Mouse (Mus musculus) hindbrain, embryonic 13.5 days (tissue): ENCODE results near the gene Cnnm4. TPM values are rescaled to one million over a fixed set of nuclear protein-coding genes. Genes with fewer than 3 reads are reported as not detected.
A peak's percentile ranks its signal among the peaks of the same experiment; 100 is the strongest.

Experiments used
- ATAC-seq: fragments of 200-750 bp; cut with Nextera tagmentation; 2 replicates; pipeline ENCODE4 v1.8.0; 2017; ENCODE audit warnings: moderate TSS enrichment; ENCODE audit not compliant: low FRiP score
- H3K27ac ChIP-seq: fragments of 300-500 bp; sonication (generic); 2 replicates; pipeline ENCODE4 v1.5.1; 2015; ENCODE audit warnings: inconsistent platforms, mild to moderate bottlenecking, moderate library complexity
- H3K27me3 ChIP-seq: fragments of 300-500 bp; sonication (generic); 2 replicates; pipeline ENCODE4 v1.6.1; 2015; ENCODE audit warnings: mild to moderate bottlenecking, inconsistent platforms
- H3K36me3 ChIP-seq: fragments of 300-500 bp; sonication (generic); 2 replicates; pipeline ENCODE4 v1.6.1; 2015; ENCODE audit warnings: mild to moderate bottlenecking, inconsistent platforms
- H3K4me1 ChIP-seq: fragments of 300-500 bp; sonication (generic); replicated peaks from 2 replicates; pipeline ENCODE4 v1.6.1; 2015; ENCODE audit warnings: inconsistent platforms
- H3K4me2 ChIP-seq: fragments of 300-500 bp; sonication (generic); 2 replicates; pipeline ENCODE4 v1.6.1; 2015; ENCODE audit warnings: inconsistent platforms, mild to moderate bottlenecking, moderate library complexity
- H3K4me3 ChIP-seq: fragments of 300-500 bp; sonication (generic); 2 replicates; pipeline ENCODE4 v1.5.1; 2015; ENCODE audit warnings: mild to moderate bottlenecking, inconsistent platforms
- H3K9ac ChIP-seq: fragments of 300-500 bp; sonication (generic); 2 replicates; pipeline ENCODE4 v1.6.1; 2015; ENCODE audit warnings: mild to moderate bottlenecking, inconsistent platforms
- H3K9me3 ChIP-seq: fragments of 300-500 bp; sonication (generic); 2 replicates; pipeline ENCODE4 v1.6.1; 2016; ENCODE audit warnings: inconsistent platforms
- WGBS: fragments of 180-500 bp; shearing (Covaris S2); methylation state at CpG from one replicate; pipeline ENCODE4 v1.1.7; 2015; 5-methylcytosine and 5-hydroxymethylcytosine counted together
- microRNA-seq: library from miRNA; unstranded; fragments of <30 nt; microRNA quantifications from one replicate; pipeline ENCODE4, GENCODE M21; 2016
- polyA plus RNA-seq: library from polyadenylated mRNA; unstranded; fragments of >200 nt; fragmentation: Nextera tagmentation; extraction: Ambion mirVana; gene quantifications from 2 replicates; pipeline ENCODE4 v1.2.1, GENCODE M21; 2015

Gene Cnnm4
- polyA plus RNA-seq, 1 experiment from 2014 or later, result 8.9 TPM

GRCm38 (mm10) chr1:36550075-36550863 is 78.8 kb downstream of the Cnnm4 start:
- no peak overlapping the region for H3K27ac ChIP-seq
- H3K27me3 ChIP-seq, result no peaks in the 10 kb centered on the region
- H3K9ac ChIP-seq, result peak overlapping the region; percentile 51; the same call in 1 of the 2 replicates
- 79% methylated on average over 20 of the region's 20 CpGs for WGBS
- no peak overlapping the region for H3K4me2 ChIP-seq
- H3K36me3 ChIP-seq, result peaks cover 73% of the 10 kb centered on the region
- no peaks in the 10 kb centered on the region for H3K9me3 ChIP-seq
- H3K4me1 ChIP-seq, result peaks cover 71% of the 10 kb centered on the region
- no peak for ATAC-seq
- H3K4me3 ChIP-seq, result no peak overlapping the region

GRCm38 (mm10) chr1:36551904-36552303 is 80.5 kb downstream of the Cnnm4 start:
- Histone ChIP-seq H3K4me2 (no peak overlapping the region), H3K27ac (no peak overlapping the region), H3K27me3 (no peaks in the 10 kb centered on the region), H3K9me3 (no peaks in the 10 kb centered on the region), H3K4me3 (no peak overlapping the region), H3K9ac (0 out of 2 replicates have a peak overlapping the region, but pooled peaks have one; percentile 24), H3K4me1 (peaks cover 64% of the 10 kb centered on the region), H3K36me3 (peaks cover 75% of the 10 kb centered on the region)
- no peak for ATAC-seq
- 90% methylated on average over 17 of the region's 17 CpGs for WGBS

GRCm38 (mm10) chr1:36552506-36552905 is 81.1 kb downstream of the Cnnm4 start:
- Histone ChIP-seq H3K4me3 (no peak overlapping the region), H3K4me1 (peaks cover 62% of the 10 kb centered on the region), H3K9me3 (no peaks in the 10 kb centered on the region), H3K36me3 (peaks cover 75% of the 10 kb centered on the region), H3K4me2 (no peak overlapping the region), H3K9ac (no peak overlapping the region), H3K27ac (no peak overlapping the region), H3K27me3 (no peaks in the 10 kb centered on the region)
- ATAC-seq, result no peak
- 91% methylated on average over 16 of the region's 16 CpGs for WGBS

GRCm38 (mm10) chr1:36554633-36555399 is 83.4 kb downstream of the Cnnm4 start:
- Histone ChIP-seq H3K9me3 (no peaks in the 10 kb centered on the region), H3K27me3 (peaks cover 6% of the 10 kb centered on the region; the same call in 1 of the 2 replicates), H3K36me3 (peaks cover 56% of the 10 kb centered on the region), H3K4me3 (peak overlapping the region; percentile 97), H3K9ac (peak overlapping the region; percentile 100), H3K4me2 (peak overlapping the region; percentile 100), H3K4me1 (peaks cover 52% of the 10 kb centered on the region), H3K27ac (peak overlapping the region; percentile 100)
- no peak for ATAC-seq
- 70% methylated on average over 21 of the region's 21 CpGs for WGBS

- WGBS, result 5% methylated on average over 8 of the region's 8 CpGs
Measured at GRCm38 (mm10) chr1:36555798-36556395, 84.5 kb downstream of the Cnnm4 start.

GRCm38 (mm10) chr1:36556553-36557456 is 85.4 kb downstream of the Cnnm4 start:
- WGBS, result under 1% methylated on average over 49 of the region's 52 CpGs
- Histone ChIP-seq H3K9ac (peak overlapping the region; percentile 100), H3K27ac (peak overlapping the region; percentile 100), H3K27me3 (peaks cover 12% of the 10 kb centered on the region; the same call in 1 of the 2 replicates), H3K4me1 (peaks cover 41% of the 10 kb centered on the region), H3K36me3 (peaks cover 36% of the 10 kb centered on the region), H3K4me3 (peak overlapping the region; percentile 97), H3K4me2 (peak overlapping the region; percentile 100), H3K9me3 (no peaks in the 10 kb centered on the region)
- ATAC-seq, result peak; percentile 78

More at GRCm38 (mm10) chr1:36555798-36556395, 84.5 kb downstream of the Cnnm4 start:
- peak overlapping the region; percentile 97 for H3K4me3 ChIP-seq
- H3K27ac ChIP-seq, result peak overlapping the region; percentile 100
- H3K27me3 ChIP-seq, result peaks cover 8% of the 10 kb centered on the region; the same call in 1 of the 2 replicates
- H3K9ac ChIP-seq, result peak overlapping the region; percentile 100
- peak overlapping the region; percentile 100 for H3K4me2 ChIP-seq
- peaks cover 45% of the 10 kb centered on the region for H3K36me3 ChIP-seq
- no peaks in the 10 kb centered on the region for H3K9me3 ChIP-seq
- H3K4me1 ChIP-seq, result peaks cover 48% of the 10 kb centered on the region
- no peak for ATAC-seq

GRCm38 (mm10) chr1:36557457-36558011 is 86.1 kb downstream of the Cnnm4 start:
- H3K4me1 ChIP-seq, result peaks cover 40% of the 10 kb centered on the region
- WGBS, result under 1% methylated on average over 48 of the region's 48 CpGs

More at GRCm38 (mm10) chr1:36557457-36558011, 86.1 kb downstream of the Cnnm4 start:
- Histone ChIP-seq H3K9ac (peak overlapping the region; percentile 100), H3K9me3 (no peaks in the 10 kb centered on the region), H3K36me3 (peaks cover 29% of the 10 kb centered on the region), H3K4me2 (peak overlapping the region; percentile 100), H3K27me3 (peaks cover 12% of the 10 kb centered on the region; the same call in 1 of the 2 replicates), H3K4me3 (peak overlapping the region; percentile 97), H3K27ac (peak overlapping the region; percentile 100)
- peak; percentile 61 for ATAC-seq

Small RNA genes lying within 50 kb of the gene (microRNA-seq; reads per million reads assigned to microRNA genes)
- not detected for gene Gm47280

Other genes with a start within 250 kb of the Cnnm4 start
- gene Uggt1, start 226.9 kb upstream of the Cnnm4 start, polyA plus RNA-seq, result 44.6 and 45.3 TPM in 2 replicates
- gene Neurl3, start 196.9 kb upstream of the Cnnm4 start, polyA plus RNA-seq, result 1.3 and 1.4 TPM in 2 replicates
- gene Arid5a, start 163.9 kb upstream of the Cnnm4 start, polyA plus RNA-seq, result 3.8 and 4.0 TPM in 2 replicates
- gene Kansl3, start 102.4 kb upstream of the Cnnm4 start, polyA plus RNA-seq, result 35.9 and 38.3 TPM in 2 replicates
- gene Fer1l5, start 99.3 kb upstream of the Cnnm4 start, polyA plus RNA-seq, result 1.6 and 2.5 TPM in 2 replicates
- 70.4 and 71.1 TPM in 2 replicates for gene Lman2l, start 26.3 kb upstream of the Cnnm4 start, polyA plus RNA-seq
- gene Cnnm3, start 40.2 kb downstream of the Cnnm4 start, polyA plus RNA-seq, result 4.2 and 5.1 TPM in 2 replicates
- gene Ankrd23, start 65.3 kb downstream of the Cnnm4 start, polyA plus RNA-seq, result 16.3 and 19.5 TPM in 2 replicates
- 0.43 TPM in 1 of 2 replicates, not detected in the other for gene Gm42417, start 67.8 kb downstream of the Cnnm4 start, polyA plus RNA-seq
- 22.4 TPM in 2 replicates for gene Ankrd39, start 75.8 kb downstream of the Cnnm4 start, polyA plus RNA-seq
- gene Sema4c, start 86.7 kb downstream of the Cnnm4 start, polyA plus RNA-seq, result 28.3 and 31.8 TPM in 2 replicates
- 0.27 and 0.32 TPM in 2 replicates for gene Fam178b, start 211.6 kb downstream of the Cnnm4 start, polyA plus RNA-seq
- gene Cox5b, start 219.8 kb downstream of the Cnnm4 start, polyA plus RNA-seq, result 619 and 648 TPM in 2 replicates
- 0.43 and 0.57 TPM in 2 replicates for gene 4933424G06Rik, start 238.5 kb downstream of the Cnnm4 start, polyA plus RNA-seq
- gene Actr1b, start 242.8 kb downstream of the Cnnm4 start, polyA plus RNA-seq, result 101 and 107 TPM in 2 replicates